Mouse (Mus musculus) ovary, postnatal 36 days (tissue): ENCODE measurements around the gene Ripk1.
A peak's percentile ranks its signal among the peaks of the same experiment; 100 is the strongest.

Source experiments
- DNase-seq: peaks from one replicate; pipeline ENCODE4 v3.0.0; 2022; ENCODE audit warnings: low spot score, mixed read lengths

Ripk1 gene

GRCm38 (mm10) chr13:34077492-34078271 is 75.5 kb downstream of the Ripk1 start, which contains the start of gene Tubb2a:
Gene Tubb2a (minus strand): TSS chr13:34078007.
- peak; percentile 93 for DNase-seq

GRCm38 (mm10) chr13:34078500-34079280 is 76.5 kb downstream of the Ripk1 start:
- DNase-seq = no peak

GRCm38 (mm10) chr13:34079801-34080200 is 77.6 kb downstream of the Ripk1 start:
- DNase-seq = no peak

- DNase-seq = no peak
Observed at GRCm38 (mm10) chr13:34081926-34082325, 79.8 kb downstream of the Ripk1 start.

GRCm38 (mm10) chr13:34084026-34084750 is 82.0 kb downstream of the Ripk1 start:
- no peak for DNase-seq
